Mouse (Mus musculus) right cerebral cortex, postnatal 25 days (tissue): Measurements from ENCODE around the gene Tas1r3.

Experiments used
- DNase-seq: peaks from one replicate; pipeline ENCODE4 v3.0.0; 2022

Tas1r3 gene

DNA sequence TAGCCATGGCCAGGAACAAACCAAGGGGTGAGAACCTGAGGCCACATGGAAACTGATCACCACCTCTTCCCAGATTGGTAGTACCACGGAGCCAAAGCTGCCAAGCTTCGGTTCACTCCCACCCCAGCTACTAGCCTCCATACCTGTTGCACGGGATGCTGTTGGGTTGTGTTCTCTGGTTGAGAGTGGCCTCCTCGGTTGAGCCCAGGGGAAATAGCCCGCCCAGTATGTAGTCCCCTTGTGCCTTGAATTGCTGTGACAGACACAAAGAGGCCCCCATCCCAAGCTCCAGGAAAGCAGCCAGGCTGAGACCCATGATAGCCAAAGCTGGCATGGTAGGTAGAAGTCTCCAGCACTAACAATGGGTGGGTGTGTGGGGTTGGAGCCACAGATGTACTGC is at the start of gene Tas1r3:
TSS of gene Tas1r3 (minus strand) at position 362 of the 400 bp plus-strand sequence.
- no peak for DNase-seq

DNA sequence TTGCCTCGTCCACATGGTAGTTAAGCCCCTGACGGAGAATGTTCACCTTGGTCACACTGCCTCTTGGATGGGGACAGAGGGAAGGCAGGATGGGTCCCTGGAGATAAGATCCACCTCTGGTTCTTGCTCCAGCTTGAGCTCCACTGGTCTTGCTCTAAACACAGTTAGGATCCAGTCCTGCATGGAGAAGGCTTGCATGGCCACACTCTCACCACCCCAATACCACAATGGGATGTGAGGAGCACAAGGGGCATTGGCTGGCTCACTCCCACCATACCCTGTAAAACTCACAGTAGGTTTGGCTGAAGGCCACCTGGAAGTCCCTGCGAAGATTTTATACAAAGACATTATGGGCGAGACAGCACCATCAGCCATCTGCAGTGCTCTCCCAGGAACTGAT is 45.6 kb upstream of the Tas1r3 start:
- DNase-seq: peak; percentile 3

DNA sequence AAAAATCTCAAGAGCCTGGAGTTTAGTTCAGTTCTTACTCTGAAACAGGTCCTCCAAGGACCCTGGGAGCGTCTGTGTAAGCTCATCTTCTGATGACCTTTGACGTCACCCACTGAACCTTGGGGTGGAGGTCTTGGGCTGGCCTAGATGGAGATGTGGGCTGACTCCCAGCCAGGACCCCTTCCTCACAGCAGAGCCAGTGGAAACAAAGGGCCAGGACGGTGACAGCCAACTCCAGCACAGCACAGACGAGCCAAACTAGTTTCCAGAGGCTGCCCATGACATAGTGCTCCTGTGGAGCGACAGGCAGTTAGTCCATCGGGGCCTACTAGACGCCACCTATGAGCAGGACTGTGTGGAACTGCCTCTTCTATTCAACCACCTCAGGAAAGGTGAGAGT is 45.1 kb upstream of the Tas1r3 start:
- peak; percentile 3 for DNase-seq

DNA sequence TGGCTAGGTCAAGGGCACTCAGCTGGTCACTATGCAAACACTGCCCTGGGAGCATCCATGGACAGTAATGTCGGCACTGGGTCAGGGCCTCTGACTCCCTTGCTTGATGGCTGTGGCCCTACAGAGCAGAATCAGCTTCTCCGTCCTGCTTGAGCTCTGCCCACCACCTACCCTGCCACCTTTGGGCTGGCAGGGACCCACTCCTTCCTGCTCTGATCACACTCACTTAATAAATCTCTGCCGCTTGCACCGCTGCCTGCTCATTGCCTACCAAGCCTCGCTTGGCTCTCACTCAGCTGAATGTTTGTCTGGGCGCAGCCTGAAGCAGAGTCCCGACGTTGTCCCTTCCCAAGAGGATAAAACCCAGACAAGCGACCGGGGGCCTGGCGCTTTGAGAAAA is 43.8 kb upstream of the Tas1r3 start:
- DNase-seq: no peak

DNA sequence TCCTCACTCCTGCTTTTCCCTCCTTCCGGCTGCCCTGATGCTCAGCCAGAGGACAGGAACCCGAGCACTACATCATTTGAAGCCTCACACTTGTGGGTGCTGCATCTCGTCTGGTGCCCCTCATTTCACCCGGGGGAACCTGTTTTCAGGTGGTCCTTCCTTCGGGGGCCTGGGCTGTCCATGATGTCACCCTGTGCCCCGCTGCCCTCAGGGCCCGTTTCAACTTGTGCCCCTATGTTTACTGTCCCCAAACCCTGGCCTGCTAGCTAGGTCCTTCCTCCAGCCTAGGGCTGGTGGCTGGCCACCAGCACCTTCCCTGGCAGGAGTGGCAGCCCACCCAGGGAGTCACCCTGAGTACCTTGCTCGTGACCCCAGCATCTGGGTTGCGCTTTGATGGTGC is 43.0 kb upstream of the Tas1r3 start:
- DNase-seq: no peak

DNA sequence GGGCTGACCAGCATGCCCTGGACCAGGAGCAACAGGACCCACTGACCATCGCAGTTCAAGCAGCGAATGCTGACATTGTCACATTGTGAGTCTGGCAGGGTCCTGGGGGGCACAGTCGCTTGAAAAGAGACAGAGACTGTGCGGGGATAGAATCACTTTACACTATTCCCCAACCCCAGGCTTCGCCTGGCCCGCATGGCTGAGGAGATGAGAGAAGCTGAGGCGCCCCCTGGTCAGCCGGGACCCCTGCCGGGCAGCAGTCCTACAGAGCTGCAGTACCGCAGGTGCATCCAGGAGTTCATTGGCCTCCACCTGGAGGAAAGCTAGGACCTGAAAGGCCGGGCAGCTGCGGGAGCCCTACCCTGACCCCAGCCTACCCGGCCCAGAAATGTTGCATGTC is 42.5 kb upstream of the Tas1r3 start:
- peak; percentile 3 for DNase-seq

DNA sequence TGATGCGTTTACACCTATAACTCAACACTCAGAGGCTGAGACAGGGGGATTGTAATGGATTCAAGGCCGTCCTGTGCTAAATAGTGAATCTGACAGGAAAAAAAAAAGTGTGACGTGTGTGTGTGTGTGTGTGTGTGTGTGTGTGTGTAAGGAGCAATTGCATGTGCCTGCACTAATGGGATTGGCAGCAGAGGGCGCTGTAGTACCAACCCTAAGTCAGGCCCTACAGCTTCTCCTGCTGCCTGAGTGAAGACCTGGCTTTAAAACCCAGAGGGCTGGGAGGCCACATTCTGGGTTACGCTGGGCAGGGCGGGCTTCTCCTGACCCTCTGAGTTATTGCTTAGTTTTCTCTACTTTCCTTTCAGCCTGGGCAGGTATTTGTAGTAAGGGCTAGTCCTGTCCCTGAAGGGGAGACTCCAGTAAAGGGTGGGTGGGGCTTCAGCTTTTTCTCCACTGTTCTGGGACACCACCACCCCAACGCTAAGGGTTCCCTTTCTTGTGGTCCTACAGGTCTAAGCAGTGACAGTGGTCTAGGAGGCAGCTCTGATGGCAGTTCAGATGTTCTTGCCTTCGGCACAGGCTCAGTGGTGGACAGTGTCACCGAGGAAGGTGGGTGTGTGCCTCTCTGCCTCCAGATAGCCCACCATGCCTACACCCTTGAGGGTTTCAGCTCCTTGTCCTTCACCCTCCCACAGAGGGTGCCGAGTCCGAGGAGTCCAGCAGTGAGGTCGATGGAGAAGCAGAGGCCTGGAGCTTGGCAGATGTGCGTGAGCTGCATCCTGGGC is 41.3 kb upstream of the Tas1r3 start:
- DNase-seq: no peak

DNA sequence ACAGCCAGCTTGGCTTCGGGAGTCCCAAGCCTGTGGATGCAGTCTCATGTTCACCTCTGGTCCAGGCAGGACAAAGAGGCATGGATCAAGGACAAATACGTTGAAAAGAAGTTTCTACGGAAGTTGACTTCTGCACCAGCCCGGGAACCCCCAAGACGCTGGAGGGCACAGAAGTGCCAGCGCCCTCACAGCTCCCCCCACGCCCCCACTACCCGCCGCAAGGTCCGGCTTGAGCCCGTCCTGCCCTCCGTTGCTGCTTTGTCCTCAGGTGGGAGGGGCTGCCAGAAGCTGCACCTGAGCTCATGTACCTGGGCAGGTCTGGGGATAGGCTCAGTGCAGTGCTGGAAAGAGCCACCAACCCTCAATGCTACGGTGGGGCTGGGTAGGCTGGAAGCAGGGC is 40.1 kb upstream of the Tas1r3 start:
- DNase-seq: no peak

DNA sequence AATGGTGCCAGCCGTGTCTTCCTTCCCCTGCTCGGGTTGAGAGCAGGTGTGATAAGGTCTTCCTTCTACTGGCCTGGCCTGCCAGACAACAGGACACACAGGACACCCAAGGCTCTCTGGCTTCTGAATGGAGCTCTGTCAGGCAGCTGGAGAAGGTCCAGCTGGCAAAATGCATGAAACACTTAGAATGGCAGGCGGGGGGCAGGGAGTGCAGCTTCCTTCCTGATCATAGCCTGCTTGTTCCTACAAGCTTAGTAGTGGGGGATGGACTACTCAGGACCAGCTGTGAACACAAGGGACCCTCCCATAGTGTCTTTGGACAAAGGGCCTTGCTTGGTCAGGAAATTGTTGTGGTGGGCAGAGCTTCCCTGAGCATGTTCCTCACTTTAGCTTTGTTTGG is 38.0 kb upstream of the Tas1r3 start:
- DNase-seq: no peak

DNA sequence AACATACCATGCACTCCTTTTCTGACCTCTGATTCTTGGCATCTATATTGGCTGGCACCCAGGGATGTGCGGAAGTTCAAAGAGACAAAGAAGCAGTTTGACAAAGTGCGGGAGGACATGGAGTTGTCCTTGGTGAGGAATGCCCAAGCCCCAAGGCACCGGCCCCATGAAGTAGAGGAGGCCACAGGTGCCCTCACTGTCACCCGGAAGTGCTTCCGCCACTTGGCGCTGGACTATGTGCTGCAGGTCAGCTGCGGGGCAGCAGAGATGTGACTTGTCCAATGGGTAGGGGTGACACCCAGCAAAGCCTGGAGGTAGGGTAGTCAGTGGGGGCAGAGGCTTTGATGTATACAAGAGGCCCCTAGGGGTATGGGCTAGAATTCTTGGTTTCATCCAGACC is 36.2 kb upstream of the Tas1r3 start:
- DNase-seq: no peak

DNA sequence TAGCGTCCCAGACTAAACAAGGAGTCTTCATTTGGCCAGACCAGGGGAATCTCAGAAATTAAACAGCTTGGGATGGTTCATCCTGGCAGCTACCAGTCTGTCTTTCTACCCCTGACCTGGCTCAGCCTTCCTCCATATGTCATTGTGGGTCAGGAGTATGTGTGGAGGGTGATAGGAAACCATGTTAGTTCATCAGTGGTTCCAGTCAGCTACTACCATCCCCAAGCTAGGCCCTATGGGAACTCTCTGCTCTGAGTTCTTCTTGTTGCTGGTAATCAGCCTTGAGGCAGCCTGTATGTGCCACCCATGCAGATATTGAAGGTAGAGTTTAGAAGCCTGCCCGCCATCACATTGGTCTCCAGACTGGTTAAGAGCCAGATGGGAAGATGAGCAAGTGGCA is 35.2 kb upstream of the Tas1r3 start:
- DNase-seq: no peak

DNA sequence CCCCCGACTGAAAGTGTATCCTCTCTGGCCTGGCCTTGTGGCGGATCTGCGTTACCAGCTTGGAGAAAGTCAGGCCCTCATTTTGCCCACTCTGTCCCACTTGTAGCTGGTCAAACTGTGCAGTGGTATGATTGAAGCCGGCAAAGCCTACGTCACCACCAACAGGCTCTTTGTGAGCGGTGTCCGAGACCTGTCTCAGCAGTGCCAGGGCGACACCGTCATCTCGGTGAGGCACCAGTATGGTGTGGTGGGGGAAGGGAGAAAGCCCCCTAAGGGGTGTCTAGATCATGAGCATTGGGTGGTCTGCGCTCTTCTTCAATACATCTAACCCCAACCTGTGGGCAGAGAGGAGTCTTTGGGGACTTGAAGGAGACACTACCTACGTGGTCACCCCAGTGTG is 33.3 kb upstream of the Tas1r3 start:
- DNase-seq: no peak

DNA sequence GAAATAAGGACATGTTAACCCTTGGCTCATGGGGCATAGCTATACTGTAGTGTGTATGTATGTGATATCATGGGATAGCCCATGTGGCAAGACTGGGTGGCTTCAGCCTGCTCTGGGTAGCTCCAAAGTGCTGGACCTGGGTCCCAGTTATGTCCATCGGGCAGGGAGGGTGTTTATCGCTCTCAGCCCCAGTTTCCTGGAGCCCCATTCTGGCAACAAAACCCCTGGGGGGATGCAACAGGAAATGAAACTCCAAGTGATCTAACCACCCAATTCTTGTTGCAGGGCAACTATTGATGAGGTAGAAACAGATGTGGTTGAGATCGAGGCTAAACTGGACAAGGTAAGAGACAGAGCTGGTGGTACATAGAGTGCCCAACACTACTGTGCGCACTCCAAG is 32.7 kb upstream of the Tas1r3 start:
- no peak for DNase-seq

DNA sequence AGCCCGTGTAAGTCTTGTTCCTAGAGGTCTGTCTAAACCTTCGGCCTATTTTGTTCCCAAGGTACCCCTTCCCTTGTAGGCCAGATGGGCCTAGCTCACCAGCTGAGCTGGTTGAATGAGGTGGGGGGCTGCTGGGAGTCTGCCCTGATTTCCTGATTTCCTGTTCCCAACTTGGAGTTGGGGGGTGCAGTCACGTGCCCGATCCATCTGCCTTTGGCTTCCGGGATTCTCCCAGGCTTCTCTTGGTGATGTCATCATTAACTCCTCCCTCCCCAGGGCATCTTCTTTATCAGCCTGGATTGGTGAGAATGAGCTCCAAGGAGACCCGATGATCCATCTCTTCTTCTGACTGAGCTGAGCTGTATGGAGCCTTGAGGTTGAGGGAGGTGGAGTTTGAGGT is 32.1 kb upstream of the Tas1r3 start:
- DNase-seq: peak; percentile 80

DNA sequence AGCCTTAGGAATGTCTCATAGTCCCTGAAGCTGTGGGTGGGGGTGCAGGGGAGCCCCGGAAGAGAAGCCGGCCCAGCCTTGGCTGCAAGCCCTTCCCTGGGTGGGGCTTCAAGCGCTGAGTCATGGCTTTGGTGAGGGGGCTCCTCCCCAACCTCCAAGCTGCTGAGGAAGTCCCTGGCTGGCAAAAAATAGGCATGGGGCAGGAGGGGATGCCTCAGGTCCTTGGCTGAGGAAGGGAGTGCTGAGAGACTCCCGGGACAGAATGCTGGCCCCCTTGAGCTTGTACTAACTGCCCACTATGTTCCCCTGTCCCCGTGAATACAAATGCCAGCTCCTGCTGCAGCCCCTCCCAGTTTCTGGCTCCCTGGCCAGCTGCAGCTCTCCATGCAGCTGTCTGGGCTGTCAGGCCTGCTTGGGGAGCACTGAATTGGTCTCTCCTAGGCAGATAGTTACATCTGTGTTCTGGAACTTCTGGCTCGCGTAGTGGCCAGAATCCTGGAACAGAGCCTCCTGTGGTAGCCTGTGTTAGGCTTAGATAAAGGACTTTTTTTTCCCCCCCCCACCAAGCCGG is 31.2 kb upstream of the Tas1r3 start:
- peak; percentile 82 for DNase-seq

DNA sequence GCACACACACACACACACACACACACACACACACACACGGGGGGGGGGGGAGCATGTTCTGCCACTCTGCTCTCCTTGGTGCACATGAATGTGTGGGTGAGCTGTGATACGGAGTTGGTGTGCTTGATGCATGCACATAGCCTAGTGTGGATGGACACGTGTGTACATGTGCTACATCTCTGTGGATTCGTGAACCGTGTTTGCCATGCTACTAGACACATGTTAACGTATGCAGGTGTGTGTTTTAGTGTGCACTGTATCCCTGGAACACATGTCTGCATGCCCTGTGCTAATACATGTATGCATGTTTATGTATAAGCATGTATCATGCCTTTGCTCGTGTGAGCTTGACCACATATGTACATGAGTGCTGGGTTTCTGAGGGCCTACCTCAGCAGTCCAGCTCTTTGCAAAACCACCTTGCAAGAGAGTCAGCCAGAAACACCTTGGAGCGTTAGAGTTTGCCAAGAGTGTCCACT is 30.1 kb upstream of the Tas1r3 start:
- DNase-seq: no peak

DNA sequence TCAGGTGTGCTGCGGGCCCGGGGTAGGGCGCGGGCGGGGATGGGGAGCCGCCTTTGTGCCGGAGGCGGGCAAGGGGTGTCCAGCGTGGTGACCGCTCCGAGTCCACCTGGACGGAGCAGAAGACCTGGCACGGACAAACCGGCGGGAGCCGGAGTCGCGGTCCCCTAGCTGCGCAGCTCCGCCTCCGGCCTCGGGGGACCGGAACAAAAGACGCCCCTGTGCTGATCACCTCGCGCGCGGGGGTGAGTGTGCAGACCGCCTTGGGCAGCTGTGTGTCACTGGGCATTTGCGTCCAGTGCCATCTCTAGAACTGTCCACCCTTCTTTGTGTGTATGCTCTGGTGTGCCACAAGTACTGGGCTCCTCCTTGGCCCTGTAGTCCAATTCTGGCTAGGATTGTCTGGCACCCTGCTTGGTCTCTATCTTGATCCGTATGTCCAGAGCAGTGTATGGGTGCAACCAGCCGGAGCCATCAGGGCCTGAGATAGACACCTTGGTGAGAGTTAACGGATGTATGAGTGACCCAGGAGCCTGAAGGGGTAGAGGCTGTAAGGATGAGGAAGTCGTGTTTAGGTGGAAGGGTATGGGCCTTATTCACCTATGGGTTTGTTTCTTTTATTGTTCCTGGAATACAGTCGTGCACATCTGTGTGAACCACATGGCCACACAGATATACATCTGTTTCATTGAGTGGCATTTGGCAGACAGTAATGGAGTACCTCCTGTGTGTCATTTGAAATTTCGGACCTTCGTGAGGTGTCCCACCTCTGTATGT is 29.5 kb upstream of the Tas1r3 start:
- no peak for DNase-seq

DNA sequence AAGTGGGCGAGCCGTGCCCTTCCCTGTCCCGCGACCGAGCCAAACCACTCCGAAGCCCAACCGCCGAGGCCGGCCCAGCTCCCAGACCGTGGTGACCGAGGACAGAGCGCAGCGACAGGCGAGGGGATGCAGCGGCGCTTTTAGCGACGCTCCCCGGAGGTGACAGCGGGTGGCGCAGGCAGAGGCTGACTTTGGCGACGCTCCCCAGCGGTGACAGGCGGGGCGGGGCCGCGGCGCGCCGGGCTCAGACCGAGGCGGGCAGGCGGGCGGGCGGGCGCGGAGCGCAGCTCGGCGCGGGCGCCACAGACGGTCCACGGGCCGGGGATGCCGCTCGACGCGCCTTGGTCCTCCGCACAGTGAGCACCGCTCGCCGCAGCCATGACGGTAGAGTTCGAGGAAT is 28.9 kb upstream of the Tas1r3 start:
- DNase-seq: peak; percentile 88

DNA sequence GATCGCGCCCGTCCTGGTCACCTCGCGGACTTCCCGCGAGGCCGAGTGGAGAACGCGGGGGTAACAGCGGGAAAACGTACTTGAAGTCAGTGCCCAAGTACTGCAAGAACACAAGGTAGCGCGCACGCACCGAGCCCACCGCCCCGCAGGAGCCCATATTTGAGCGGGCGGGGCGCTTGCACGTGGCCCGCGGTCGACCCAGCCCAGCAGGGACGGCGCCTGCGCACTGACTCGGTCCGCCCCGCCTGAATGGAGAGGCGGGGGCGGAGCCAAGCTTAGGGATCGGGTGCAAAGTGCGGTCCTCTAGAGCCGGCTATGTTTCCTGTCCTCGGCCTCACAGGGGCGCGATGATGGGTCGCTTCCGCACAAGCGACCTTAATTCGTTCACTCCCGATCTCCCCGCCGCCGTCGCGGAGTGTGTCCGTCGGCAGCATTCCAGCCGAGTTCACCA is 28.4 kb upstream of the Tas1r3 start, which contains the start of the genes Pusl1 and Acap3:
TSS of gene Pusl1 (minus strand) at position 231 of the 451 bp plus-strand sequence.
TSS of gene Acap3 (plus strand) at position 272 of the 451 bp plus-strand sequence.
- DNase-seq: peak; percentile 96

DNA sequence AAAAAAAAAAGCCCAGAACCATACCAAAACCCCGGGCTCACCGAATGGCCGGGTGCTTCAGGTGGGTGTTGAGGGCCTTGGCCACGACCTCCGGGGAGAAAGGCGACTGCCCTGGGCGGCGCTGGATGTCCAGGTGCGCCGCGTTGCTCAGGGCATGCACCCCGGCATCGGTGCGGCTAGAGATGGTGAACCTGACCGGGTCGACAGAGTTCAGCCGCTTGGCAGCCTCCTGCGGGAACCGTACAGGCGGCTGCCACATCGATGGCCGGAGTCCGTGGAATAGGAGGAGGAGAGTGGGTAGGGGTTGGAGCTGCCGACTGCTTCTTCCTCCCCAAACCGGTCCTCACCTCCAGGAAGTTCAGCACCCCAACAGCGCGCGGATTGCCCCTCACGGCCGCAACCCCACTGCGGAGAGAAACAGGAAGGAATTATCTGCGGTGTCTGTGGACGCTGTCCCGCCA is 27.9 kb upstream of the Tas1r3 start:
- DNase-seq: no peak

DNA sequence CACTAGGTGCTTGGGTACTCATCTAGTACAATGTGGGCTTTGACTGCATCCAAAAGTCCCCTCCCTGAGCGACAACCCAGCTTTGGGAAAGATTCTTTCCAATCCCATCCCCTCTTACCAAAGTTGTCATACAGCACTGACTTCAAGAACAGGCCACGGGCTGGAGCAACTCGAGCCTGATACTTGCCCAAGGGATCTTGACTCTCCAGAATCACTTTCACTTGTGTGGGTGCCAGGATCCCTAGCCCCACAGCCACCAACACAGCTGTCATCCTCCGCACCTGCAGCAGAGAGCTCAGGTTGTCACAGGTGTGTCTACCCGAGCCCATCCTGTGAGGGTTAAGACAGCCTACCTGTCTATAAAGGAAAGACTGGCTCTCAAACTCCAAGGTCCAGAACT is 26.2 kb upstream of the Tas1r3 start:
- DNase-seq: no peak

DNA sequence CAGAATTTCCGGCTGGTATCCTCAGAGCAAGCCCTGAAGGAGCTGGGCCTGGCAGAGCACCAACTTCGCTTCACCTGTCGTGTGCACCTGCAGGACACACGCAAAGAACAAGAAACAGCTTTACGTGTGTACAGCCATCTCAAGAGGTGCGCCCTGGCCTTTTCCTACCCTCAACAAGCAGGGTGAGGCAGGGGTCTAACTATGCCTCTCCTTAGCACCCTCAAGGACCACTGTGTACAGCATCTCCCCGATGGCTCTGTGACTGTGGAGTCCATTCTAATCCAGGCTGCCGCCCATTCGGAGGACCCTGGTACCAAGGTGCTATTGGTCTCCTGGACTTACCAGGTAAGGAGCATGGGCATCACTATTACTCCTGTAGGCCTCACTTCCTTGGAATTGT is 25.0 kb upstream of the Tas1r3 start:
- DNase-seq: no peak

DNA sequence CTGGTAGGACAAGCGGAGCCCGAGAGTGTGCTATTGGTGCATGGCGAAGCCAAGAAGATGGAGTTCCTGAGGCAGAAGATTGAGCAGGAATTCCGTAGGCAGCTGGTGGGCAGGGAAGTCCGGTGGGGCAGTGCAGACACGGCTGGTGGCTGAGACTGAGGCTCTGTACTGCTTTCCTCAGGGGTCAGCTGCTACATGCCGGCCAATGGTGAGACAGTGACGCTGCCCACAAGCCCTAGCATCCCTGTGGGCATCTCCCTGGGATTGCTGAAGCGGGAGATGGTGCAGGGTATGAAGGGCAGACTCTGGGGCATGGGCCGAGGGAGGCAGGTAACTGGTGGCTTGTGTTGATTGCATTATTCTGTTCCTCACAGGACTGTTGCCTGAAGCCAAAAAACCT is 24.5 kb upstream of the Tas1r3 start:
- DNase-seq: no peak

DNA sequence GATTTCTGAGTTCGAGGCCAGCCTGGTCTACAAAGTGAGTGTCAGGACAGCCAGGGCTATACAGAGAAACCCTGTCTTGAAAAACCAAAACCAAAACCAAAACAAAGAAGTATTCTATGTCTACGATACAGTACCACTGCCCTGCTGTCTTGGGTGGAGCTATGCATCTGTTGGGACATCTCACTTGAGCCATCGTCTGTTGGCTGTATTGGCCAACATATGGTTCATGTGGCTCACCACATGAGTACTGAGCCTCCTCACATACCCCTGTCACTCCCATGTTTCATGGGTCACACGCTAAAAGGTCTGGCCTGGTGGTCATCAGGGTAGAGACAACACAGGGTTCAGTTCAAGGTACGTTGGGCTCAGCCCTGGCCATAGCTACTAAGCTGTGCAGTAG is 23.2 kb upstream of the Tas1r3 start:
- no peak for DNase-seq
